Mouse (Mus musculus) Muller cell, postnatal 12 days (primary cell): ENCODE data around the gene Hpse2.
A peak's percentile ranks its signal among the peaks of the same experiment; 100 is the strongest.
"Not testable (repeated sequence)": the region's sequence is repeated elsewhere in the genome, so short reads cannot be mapped to it uniquely, and the experiment has no call there.

ENCODE experiments used
- DNase-seq: peaks from one replicate; pipeline ENCODE4 v3.0.0-alpha.2; 2015; ENCODE audit errors: inconsistent ontology term

Hpse2 gene

DNA sequence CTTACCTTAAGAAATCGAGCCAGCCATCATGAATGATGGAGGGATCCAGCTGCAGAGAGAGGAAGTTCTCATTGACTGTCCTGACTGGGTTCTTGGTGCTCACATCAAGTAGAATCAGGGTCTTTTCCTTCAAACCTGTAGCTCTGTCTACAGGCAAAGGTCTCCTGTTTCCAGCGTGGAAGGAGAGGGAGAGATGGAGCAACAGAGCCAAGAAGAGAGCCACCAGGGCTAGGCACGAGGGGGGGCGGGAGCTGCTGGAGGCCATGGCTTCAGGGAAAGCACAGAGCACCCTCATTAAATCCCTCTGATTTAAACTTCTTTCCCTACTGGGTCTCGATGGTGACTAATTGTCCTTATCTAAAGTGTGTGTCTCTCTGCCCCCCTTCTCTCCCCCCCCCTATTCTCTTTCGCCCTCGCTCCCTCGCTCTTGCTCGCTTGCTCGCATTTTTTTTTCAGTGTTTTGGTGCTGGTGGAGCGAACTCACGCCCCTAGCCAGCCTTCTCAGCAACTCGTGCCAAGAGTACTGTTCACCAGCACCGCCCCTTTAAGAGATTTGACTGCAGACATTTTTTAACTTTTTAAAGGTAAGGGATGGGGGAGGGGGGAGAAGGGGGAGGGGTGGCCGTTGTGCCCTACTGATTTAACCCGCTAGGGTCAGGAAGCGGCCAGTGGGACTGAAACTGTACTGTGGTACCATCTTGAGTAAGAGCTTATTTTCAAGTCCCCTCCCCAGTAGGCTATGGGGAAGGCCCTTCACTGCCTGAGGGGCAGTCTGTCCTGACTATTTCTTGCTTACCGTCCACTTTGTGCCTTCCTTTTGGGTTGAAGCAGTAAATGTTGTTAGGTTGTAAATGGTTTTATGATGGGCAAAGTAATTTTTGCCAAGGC is at the start of gene Hpse2:
TSS of gene Hpse2 (minus strand) at position 339 of the 888 bp plus-strand sequence.
- peak; percentile 1 for DNase-seq

DNA sequence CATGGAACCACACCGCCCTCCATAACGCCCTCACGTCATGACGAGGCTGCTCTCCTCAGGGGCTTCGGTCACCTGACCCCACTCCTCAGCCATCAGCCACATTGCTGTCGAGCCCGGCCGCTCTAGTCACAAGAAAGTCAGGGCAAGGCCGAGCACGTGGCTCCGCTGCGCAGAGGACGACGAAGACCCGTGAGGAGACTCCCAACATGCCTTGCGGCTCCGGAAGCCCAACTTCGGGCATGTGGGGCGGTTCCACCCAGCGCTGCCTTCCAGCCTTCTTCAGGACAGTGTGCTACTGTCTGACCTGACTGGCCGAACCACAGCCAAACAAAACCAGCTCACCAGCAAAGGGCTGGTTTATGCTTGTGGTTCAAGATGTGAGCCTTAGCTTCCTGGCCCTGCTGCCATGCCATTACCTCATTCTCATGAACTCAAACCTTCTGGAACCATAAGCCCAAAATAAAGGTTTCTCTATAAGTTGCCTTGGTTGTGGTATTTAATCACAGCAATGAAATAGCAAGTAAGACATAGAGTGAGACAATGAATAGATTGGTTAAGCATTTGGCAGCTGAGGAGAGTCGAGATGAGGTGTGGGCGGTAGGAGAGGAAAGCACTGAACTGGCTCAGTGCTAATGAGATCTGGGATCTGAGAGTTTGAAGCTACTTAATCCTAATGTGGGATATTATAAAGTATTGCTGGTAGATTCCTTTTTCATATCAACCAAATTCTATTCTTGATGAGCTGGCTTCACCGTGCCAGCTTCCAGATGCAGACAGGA is 39.5 kb upstream of the Hpse2 start:
- no peak for DNase-seq

DNA sequence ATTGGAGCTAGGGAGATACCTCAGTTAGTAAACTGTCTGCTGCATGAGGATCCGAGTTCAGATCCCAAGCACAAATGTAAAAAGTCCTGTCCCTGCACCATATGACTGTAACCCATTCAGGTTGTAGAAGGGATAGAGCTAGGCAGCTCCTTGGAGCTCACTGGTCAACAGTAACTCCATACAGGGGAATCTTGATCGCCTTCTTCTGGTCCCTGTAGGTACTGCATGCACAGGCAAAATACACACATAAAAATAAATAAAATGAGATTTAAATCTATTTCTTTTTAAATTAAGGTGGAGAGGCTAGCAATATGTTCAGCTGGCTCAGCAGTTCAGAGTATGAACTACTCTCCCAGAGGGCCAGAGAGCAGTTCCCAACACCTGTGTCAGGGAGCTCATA is 35.9 kb upstream of the Hpse2 start:
- DNase-seq, result no peak

DNA sequence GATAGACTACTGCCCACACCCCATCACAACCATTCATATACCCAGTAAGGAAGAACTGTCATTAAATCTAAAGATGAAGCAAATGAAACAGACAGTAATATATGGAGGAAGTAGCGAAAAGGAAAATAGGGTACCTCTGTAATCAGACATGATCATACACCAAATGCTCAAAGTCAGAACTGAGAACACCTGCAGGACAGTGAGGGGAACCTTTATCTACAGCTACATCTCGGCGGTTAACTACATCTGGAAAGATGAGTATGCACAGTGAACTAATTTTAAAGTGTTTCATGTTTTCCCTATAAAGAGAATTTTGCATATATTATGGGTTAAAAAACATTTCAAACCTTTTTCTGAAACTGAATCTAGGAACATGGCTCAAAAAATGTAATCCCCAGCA is 32.4 kb upstream of the Hpse2 start:
- no peak for DNase-seq

DNA sequence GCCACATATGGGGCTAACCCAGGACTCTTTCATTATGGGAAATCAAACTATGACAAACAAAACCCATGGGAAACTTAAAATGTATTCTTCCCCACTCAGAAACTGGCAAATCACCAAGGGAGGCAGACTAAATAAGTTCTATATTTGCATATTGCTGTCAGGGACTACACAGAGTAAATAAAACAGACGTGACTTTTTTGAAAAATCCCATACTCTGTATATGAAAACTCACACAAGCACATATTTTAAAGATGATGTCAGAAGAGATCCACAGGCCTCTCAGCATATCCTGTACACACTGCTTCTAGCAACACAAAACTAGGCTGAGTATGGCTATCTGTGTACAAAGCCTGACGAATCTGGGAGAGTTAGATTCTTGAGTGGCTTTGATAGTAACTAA is 27.4 kb upstream of the Hpse2 start:
- no peak for DNase-seq

DNA sequence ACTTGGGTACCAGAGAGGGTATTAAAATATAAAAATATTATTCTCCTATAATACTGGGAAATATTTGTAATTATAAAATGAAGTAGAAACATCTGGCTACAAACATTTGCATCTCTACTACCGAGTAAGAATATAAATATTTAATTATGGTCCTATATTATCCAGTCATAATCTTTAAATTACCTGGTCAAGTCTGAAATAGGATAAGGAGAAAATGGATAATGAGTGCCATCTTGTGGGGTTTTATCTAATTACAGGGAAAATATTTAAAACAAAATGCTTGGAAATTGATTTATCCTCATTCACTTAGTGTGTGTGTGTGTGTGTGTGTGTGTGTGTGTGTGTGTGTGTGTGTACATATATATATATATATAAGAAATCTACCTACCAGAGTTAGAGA is 19.0 kb upstream of the Hpse2 start:
- no peak for DNase-seq

DNA sequence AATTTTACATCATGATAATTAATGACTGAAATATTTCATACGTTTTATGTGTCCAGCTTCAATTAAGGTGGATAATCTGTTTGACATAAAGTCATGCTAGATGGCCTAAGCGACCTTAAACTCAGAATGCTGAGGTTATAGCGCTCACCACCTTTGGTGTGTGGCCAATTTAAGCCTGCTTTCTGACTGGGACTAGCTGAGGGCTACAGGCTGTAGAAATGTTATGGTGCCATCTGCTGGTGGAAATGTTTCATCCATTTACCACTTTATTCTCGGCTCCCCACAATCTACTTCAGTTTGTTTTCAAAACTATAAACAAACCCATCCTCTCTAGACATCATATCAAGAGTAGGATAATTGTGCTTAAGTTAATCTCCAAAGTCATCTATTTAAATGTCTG is 8.2 kb upstream of the Hpse2 start:
- peak; percentile 16 for DNase-seq

DNA sequence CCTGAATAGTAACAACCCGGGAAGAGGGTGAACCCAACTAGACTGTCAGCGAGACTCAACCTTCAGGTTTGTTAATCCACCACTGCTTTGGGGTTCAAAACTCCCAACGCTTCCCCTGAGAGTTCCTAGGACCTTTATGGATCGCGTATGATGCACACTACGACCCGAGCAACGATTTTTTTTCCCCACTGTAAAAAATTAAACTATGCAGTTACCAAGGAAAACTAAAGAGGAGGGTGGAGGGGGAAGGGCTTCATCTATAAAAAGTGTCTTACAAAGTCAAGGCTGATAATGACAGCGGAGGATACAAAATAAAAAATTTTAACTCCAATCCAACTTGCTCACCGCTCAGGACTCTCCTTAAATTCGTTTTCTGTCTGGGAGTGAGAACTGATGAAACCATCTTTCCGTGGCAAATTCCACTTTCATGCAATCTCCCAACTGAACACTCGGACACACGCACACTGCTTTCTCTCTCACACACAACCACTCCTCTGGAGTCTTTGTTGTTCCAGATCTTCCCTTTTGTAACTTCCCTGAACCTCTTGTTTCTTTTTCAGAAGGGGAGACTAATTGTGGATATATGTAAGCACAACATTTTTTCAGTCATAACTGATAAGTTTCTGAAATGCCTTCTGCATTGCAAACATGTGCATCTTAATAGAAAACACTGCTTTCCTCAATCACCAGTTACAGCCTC is 934 bp downstream of the Hpse2 start:
- DNase-seq, result peak; percentile 9

DNA sequence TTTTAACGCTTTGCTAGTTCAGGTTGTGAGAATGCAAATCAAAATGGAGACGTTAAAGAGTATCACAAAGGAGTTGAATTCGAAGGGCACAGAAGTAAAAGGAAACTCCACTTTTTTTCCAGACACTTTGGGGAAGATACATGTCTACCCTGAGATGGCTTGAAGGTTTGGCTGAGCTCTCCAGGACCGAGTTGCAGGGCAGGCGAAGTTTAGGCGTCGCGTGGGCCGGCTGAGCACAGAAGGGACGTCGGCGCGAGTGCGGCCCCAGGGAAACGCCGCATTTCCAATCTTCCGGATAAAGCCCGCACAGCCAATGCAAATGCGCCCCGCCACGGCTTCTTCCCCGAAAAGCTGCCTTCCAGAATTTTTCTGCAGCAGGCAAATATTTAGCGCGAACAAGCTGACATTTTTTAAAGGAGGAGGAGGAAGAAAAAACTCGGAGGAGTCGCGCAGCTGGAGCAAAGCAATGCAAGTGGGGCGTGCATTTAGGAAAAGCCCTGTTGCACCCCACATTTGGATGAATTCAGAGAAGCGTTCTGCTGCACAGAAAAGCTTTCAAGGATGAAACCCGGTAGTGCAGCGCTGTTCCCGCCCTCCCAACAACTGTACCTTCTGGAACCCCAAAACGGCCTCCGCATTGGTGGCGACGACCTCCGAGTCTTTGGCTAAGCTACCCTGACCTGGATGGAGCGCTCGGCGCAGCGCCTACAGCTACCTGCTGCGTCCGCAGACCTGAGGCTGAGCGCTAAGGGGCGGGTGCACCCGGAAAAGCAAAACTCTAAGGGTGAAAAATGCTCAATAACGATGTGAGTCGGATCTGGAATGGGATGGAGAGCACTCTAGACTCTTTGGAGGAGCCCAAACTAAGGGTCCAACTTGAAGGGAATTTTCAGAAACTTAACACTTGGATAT is 1.9 kb downstream of the Hpse2 start:
- peak; percentile 25 for DNase-seq

DNA sequence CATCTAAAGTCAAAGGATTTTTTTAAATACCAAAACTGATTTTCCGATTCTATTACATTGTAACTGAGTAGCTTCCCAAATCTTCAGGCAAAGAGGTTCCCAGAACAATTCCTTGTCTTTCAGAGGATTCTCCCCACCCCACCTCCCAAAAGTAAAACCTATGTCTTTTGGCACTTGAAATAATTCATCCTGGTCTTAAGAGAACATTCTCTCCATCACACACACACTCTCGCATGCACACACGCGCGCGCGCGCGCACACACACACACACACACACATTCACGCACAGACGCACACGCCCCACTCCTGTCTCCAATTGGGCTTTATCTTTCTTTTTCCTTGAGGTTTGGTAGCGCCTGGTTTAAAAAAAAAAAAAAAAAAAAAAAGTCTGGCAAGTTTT is 2.7 kb downstream of the Hpse2 start:
- no peak for DNase-seq

DNA sequence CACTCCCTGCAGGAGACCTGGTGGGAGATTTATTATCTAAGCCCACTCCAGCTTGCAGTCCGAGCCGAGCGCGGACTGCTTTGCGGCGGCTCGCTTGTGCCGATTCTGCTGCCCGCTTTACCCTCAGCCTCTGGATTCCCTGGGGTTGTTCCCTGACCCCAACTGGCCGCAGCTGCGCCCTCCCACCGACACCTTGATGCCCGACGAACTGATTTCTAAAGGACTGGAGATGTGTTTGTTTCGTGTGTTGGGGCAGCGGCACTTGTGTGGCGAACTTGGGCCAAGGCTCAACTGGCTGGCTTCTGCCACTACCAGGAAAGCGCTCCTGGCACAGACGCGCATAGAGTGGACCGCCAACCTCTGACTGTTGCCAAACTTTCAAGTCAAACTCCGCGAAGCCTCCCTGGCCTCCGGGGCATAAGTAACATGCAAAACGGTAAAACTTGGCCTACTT is 3.1 kb downstream of the Hpse2 start:
- DNase-seq, result peak; percentile 53

DNA sequence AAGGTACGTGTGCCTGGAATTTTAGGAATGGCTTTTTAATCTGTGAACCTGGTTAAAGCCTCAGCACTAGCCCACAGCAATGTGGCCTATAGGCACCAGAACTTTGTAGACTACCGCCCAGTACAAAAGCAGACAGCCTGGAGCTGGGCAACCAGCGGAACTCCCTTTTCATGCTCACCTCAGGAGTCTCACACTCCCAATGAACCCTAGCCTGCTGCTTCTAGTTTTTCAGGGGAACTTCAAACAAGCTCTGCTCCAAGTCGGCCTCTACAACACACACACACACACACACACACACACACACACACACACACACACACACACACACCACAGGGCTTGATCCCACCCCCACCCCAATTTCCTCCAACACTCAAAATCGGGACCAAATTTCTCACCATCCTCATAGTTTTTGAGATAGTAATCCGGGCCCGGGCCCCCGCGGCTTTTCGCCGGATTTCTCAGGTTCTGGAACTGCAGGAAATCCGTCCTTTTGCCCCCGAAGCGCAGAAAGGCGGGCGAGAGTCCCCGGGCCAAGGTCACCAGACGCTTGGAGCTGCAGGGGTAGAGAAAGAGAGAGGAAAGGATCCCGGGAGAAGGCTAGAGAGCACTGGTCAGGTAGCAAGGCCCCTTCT is 3.7 kb downstream of the Hpse2 start:
- DNase-seq, result no peak

DNA sequence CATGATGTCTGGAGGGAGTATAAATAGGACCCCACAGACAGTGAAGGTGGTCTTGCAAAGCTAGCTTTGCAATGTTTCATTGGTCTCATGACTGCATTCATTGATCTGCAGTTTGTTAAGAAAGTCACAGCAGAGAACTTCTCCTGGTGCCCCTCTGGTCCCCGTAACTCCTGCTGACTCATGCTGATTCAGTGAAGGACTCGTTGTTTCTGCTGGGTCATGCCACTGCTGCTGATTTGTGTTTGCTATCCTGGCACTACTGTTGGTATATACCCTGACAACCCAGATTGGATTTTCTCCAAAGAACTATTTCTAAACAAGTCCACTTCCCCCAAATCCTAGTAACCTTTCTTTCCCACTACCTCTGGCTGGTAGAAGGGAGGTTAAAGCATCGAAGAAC is 29.3 kb downstream of the Hpse2 start:
- no peak for DNase-seq

DNA sequence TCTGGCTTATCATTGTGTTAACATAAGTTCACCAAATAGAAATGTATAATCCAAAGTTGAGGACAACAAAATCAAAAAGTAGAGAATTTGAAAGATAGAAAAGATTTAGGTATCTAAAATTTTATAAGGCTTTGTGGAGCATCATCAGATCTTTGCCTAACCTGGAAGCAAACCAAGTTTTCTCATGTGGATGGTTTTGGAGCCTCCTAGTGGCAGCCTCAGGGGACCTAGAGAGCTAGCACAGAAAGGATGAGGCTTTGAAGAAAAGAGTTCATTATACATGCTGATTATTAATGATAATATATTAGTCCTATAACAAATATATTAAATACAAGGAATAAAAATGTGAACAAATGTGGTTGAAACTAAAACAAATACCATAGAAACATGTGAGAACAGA is 77.0 kb downstream of the Hpse2 start:
- peak; percentile 9 for DNase-seq

DNA sequence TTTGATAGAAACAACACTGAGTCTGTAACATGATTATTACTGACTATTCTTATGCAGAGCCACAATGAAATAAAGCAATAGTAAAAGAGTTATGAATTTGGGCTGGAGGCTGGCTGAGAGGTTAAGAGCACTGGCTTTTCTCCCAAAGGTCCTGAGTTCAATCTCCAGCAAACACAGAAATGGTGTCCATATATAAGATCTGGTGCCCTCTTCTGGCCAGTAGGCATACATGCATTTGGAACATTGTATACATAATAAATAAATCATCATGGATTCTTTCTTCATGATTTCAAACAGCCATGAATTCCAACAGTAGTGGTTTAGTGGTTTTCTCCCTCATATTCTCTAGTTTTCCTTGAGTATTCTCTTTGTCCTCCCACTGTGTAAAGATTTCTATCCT is 81.4 kb downstream of the Hpse2 start:
- no peak for DNase-seq

DNA sequence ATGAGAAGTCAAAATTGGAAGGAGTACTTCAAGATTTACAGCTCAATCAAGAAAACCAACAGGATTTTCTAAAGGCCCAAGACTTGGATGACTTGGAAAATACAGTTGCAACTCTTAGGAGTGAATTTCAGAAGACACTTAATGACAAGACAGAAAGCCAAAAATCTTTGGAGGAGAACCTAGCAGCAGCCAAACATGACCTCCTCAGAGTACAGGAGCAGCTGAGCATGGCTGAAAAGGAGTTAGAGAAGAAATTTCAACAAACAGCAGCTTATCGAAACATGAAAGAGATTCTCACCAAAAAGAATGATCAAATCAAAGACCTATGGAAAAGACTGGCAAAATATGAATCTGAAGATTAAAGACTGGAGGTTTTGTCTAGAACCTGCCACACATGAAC is 106.8 kb downstream of the Hpse2 start:
- DNase-seq, result not testable (repeated sequence)

DNA sequence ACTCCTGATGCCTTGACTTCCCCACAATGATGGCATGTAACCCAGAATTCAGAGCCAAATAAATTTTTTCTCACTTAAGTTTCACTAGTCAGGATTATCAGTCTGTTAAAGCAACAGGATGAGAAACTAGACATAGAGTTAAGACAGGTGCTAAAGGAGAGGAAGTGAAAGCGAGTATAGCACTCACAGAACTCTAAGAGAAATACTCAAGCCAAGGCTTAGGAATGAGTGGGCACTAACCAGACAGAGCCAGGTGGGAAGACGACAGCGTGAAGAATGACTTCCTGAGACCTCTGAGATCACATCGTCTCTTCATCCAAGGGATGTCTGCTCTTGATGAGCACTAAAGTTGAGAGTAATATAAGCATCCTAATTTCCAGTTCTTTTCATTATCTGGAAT is 144.2 kb downstream of the Hpse2 start:
- DNase-seq, result no peak

DNA sequence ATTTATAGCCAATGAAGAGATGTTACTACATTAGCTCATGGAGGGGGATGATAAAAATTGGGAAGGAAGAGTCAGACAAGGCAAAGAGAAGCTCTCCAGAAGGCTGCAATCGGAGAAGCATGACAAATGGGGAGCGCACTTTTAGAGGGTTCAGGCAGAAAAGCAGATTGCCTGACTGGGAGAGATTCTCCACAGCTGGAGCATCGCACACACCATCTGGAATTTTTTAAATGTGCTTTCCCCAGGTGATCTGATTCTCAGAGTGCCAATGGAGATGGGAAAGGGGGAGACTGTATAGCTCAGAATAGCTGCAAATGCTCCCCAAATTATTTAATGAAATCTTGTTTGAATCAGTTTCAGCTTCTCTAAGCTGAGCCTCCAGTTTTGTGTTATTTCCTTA is 156.4 kb downstream of the Hpse2 start:
- no peak for DNase-seq

DNA sequence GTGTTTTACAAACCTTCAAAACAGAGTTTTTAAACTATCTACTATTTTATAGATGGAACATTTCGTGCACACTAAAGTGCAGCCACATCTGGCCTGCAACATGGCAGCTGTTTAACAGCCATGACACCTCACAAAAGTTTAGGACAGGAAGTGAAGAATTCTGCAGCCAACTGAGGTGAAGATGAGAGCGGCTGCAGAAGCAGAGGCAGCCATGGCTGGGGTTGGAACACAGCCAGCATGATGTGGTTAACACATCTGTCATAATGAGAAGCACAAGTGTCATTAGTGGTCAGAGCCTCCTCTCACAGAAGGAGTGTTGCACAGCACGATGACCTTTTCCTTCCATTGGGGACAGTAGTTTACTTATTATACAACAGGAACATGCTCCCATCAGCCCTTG is 194.6 kb downstream of the Hpse2 start:
- DNase-seq, result no peak

DNA sequence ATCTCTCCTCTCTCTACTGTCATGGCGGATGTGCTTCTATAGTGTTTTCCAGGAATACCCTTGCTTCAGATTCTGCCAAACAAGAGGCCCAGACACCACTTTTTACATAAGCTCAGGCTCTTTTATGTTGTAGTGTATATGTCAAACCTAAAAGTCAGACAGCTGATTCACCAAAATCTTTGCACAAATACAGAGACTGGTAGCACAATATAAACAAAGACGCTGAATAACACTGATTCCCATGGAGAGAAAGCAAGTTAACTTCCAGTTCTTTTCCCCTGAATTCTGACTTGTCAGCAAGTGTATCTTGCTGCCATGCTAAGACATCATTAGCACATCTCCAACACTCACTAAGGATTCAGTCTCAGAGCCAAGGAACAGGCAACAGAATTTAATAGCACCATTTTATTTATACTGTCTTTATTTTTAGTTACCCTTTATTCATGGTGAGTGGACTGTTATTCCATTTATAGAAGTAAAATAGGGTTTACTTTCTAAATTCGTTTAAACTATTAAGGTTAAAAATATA is 212.7 kb downstream of the Hpse2 start:
- no peak for DNase-seq

DNA sequence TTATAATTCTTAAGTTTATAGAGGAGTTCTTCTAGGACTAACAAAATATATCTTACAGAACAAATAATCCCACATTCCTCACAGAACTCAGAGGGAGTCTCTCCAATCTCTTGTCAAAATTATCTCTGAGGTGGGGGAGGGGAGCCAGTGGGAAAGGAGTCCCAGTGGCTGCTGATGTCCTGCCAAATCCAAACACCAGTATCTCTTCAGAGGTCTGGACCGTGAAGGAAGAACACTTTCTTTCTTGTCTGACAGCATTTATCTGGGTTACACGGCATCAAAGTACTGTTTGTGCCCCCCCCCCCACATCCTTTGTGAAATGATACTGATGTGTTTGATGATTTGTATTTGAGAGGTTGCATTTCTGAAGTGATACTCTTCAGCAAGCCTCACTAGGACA is 213.3 kb downstream of the Hpse2 start:
- DNase-seq, result no peak
